Mouse (Mus musculus): Measurements from ENCODE around the gene Gm20747.
"Not testable (repeated sequence)": the region's sequence is repeated elsewhere in the genome, so short reads cannot be mapped to it uniquely, and the experiment has no call there.

Gm20747 gene

GRCm38 (mm10) chrY:53418191-53418590, at the start of gene Gm20747:
Gm20747 (minus strand) TSS chrY:53418291.
- DNase-seq = not testable (repeated sequence)
